Mouse (Mus musculus) left cerebral cortex, postnatal 10 days (tissue): ENCODE results near the gene Crls1. TPM values are rescaled to one million over a fixed set of nuclear protein-coding genes. Genes with fewer than 3 reads are reported as not detected.

Experiments used
- DNase-seq, 2 experiments: peaks; one replicate each; pipeline ENCODE4 v3.0.0; 2021 to 2022; ENCODE audit warnings: low spot score in 2 of 2, mixed read lengths in 1 of 2; ENCODE audit errors: extremely low spot score in 1 of 2
- intact Hi-C: fragments of 180-260 bp; cut with DNase I; formaldehyde crosslinking; loops from one replicate; pipeline ENCODE4 v1.15.1; 2025
- total RNA-seq, 2 experiments: library from RNA; stranded (reverse); gene quantifications; 2 replicates each; pipeline ENCODE4 v1.2.3; 2021

Gene Crls1
- total RNA-seq, 2 experiments from 2014 or later: 24.6 to 29.3 TPM

DNA sequence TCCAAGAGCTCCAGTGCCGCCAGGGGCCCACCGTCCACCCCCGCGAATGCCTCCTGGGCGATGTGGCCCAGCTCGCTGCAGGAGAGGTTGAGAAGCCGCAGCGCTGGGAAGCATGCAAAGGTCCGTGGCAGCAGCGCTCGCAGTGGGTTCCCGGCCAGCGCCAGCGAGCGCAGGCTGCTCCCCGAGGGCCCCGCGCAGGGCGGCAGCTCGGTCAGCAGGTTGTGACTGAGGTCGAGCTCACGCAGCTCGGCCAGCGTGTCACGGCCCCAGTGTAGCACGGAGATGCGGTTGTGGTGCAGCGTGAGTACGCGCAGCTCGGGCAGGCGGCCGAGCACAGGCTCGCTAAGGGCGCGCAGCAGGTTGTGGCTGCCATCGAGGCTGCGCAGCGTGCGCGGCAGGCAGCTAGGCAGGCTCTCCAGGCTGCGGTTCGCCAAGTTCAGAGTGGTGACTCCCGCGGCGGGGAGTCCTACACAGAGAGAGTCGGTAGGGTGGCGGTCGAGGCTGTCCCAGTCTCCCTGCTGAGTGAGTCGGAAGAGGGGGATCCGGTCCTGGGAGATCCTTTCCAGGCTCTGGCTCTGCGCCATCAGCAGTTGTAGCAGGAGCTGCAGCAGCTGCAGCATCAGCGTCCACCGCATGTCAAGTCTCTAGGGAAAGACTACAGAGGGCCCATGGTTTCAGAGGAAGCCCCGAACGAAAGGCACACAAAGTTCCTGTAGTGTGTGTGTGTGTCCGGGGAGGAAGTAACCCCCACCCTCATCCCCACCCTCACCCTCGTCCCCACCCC, 33.0 kb downstream of the Crls1 start:
- DNase-seq: peak in 1 of 2 experiments; percentile 80
- intact Hi-C loops: no loop called here

- intact Hi-C loops: no loop called here
Observed at GRCm38 (mm10) chr2:132880844-132881645, 34.6 kb downstream of the Crls1 start, which contains the start of gene Lrrn4. Gene Lrrn4 (minus strand): TSS chr2:132880891.

DNA sequence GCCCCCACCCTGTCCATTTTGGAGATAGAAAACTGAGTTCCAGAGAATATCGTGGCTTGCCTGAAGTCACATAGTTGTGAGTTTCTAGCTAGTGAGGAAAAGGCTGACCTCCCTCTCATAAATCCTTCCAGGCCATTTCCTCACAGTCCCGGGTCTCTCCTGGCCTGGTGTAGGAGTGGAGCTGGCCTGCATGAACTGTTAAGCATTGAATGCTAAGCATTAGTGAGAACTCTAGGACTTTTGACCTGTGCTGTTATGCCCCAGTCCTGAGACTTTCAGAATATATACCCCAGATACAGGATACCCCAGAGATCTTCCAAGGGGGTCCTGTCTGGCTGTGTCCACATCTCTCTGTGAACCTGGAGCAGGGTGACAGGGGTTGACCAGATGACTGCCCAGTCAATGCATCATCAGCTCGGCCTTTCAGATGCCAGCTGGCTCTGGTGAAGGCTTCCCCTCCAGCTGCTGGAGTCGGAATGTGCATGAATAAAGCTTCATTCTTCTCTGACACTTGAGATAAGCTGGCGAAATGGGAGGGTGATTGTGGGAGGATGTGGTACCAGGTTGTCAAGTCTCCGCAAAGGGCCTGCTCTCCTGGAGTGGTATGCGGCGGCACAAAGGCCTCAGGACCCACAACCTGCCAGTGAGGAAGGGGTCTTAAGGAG, 38.0 kb downstream of the Crls1 start:
- intact Hi-C loops: no loop called here
- DNase-seq: no peak

More at GRCm38 (mm10) chr2:132880844-132881645, 34.6 kb downstream of the Crls1 start, which contains the start of gene Lrrn4:
- no peak for DNase-seq

GRCm38 (mm10) chr2:132885312-132885711, 38.8 kb downstream of the Crls1 start:
- no peak for DNase-seq
- intact Hi-C loops: no loop called here

GRCm38 (mm10) chr2:132893826-132894225, 47.4 kb downstream of the Crls1 start:
- intact Hi-C loops: no loop called here
- DNase-seq: no peak

- intact Hi-C loops: no loop called here
- no peak for DNase-seq
Observed at GRCm38 (mm10) chr2:132898211-132898610, 51.7 kb downstream of the Crls1 start.

DNA sequence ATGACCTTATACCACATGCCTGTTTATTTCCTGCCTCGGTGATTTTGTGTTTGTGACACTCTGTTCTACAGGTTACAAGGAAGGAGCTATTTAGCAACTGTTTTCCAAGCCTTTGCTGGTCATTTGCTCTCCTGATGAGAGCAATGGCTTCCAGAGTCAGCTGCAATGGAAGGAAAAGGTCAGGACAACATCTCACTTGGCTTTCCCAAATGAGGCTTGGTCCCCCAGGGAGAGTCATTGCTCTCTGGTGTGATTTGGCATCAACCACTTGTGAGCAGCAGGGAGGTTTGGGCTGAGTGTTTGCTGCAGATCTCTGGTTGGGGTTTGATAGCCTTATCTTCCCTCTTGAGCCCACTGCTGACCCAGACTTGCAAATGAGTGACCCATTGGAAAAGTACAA, 54.1 kb downstream of the Crls1 start:
- no peak for DNase-seq
- intact Hi-C loops: loop anchor here (5.0 to 10.0 kb wide), 2 partner anchors 53 to 386 kb away; partner anchors contain the start of gene Crls1

DNA sequence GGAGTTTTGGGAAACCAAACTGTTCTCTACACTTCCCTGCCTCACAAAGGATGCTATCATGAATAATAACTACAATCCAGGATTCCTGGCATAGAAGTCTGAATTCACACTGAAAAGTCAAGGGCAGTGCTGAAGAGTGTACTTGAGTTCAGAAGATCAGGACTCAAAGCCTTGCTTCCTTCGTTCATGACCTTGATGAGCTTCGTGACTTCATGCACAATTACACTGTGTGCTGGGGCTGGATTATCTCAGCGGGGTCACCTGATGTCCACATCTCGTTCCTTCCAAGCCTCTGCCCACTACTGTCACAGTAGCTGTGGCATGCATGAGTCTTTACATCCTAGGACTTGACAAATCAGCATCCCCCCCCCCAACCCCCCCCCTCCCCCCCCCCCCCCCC, 55.2 kb downstream of the Crls1 start:
- DNase-seq: no peak
- intact Hi-C loops: loop anchor here (5.0 to 10.0 kb wide), 2 partner anchors 54 to 387 kb away; partner anchors contain the start of gene Crls1

GRCm38 (mm10) chr2:132902056-132902455, 55.6 kb downstream of the Crls1 start:
- intact Hi-C loops: loop anchor here (5.0 to 10.0 kb wide), 2 partner anchors 55 to 387 kb away; partner anchors contain the start of gene Crls1

DNA sequence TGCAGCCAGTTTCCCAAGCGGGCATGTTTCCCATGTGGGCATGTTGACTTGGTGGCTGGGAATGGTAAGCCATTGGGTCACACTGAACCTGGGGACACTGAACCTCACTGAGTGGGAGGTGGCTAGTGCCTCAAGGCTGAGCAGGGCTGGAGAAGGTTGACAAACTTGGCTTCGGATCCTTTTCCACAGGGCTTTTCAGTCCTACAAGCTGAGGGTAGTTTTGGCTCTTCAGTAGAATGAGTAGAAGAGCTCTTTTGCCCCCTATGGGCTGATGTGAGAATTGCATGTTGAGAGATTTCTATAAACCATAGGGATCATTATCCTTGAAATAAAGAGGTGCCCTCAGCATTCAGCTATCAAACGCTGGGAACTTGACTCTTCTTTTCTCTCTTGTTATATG, 57.0 kb downstream of the Crls1 start:
- intact Hi-C loops: loop anchor here (5.0 to 10.0 kb wide), 2 partner anchors 56 to 389 kb away; partner anchors contain the start of gene Crls1
- peak; percentile 31 to 45 for DNase-seq

More at GRCm38 (mm10) chr2:132902056-132902455, 55.6 kb downstream of the Crls1 start:
- no peak for DNase-seq

GRCm38 (mm10) chr2:132904961-132905360, 58.5 kb downstream of the Crls1 start:
- intact Hi-C loops: loop anchor here (5.0 to 10.0 kb wide), 2 partner anchors 58 to 390 kb away; partner anchors contain the start of gene Crls1
- DNase-seq: no peak

- intact Hi-C loops: loop anchor here (10.0 kb wide), 1 partner anchor 392 kb away; no protein-coding TSS in a partner anchor
- DNase-seq: no peak
Observed at GRCm38 (mm10) chr2:132906763-132907162, 60.3 kb downstream of the Crls1 start.

DNA sequence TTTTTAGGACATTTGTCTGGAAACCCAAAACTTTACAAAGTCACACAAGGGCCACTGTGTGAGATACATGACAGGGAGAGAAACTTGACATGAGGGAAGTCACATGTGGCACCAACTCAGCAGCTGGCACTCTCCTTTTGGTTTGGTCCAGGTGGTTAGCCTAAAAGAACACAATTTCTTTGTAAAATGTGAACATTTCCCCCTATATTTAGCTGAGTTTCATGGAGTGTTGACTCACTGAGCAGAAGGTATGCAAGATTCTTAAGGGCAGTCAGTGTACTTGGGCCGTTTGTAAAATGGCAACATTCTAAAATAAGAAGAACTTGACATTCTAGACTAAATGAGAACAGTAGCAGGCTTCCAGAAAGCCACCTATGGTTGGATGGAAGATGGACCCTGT, 68.3 kb downstream of the Crls1 start:
- DNase-seq: no peak
- intact Hi-C loops: no loop called here

Other genes with a start within 250 kb of the Crls1 start
- gene Shld1, start 159.7 kb upstream of the Crls1 start, total RNA-seq: 1 to 10 TPM; 7.7 to 9.0 TPM
- gene Chgb, start 65.4 kb upstream of the Crls1 start, total RNA-seq: 100 to 1,000 TPM; 179 to 188 TPM
- gene Trmt6, start 30.6 kb upstream of the Crls1 start, total RNA-seq: 10 to 100 TPM; 23.1 to 26.2 TPM
- 1 to 10 TPM; 4.1 to 4.7 TPM for gene Mcm8, start 30.5 kb upstream of the Crls1 start, total RNA-seq
- under 1 TPM; 0.39 to 0.77 TPM for gene Lrrn4, start 34.2 kb downstream of the Crls1 start, total RNA-seq
- gene Fermt1, start 99.2 kb downstream of the Crls1 start, total RNA-seq: 1 to 10 TPM in 1 of 2 experiments, under 1 TPM in 1; 0.93 to 1.1 TPM